Mouse (Mus musculus) CH12.LX (cell line): ENCODE data around the gene Slc34a1. TPM values are rescaled to one million over a fixed set of nuclear protein-coding genes. Genes with fewer than 3 reads are reported as not detected.
A peak's percentile ranks its signal among the peaks of the same experiment; 100 is the strongest.

Experiments used
- DNase-seq: peaks from one replicate; pipeline ENCODE4 v3.0.0-alpha.2; 2013; ENCODE audit errors: extremely low read depth
- H3K27ac ChIP-seq: 2 replicates; pipeline ENCODE4 v1.5.1; 2012; ENCODE audit warnings: low read depth, mild to moderate bottlenecking, control low read depth, moderate library complexity; ENCODE audit not compliant: insufficient read depth
- H3K27me3 ChIP-seq: replicated peaks from 2 replicates; pipeline ENCODE3; 2012; ENCODE audit warnings: inconsistent platforms
- H3K36me3 ChIP-seq, 2 experiments: replicated peaks in 1 of 2; 2 replicates each; pipeline versions ENCODE3 to v1.6.1; 2012; ENCODE audit warnings: inconsistent platforms in 1 of 2, low read length in 1 of 2, mild to moderate bottlenecking in 1 of 2, mixed read lengths in 1 of 2, moderate library complexity in 1 of 2; ENCODE audit not compliant: control insufficient read depth in 1 of 2, insufficient read depth in 1 of 2
- H3K4me1 ChIP-seq, 2 experiments: 2 replicates each; pipeline ENCODE4 v1.6.1; 2012; ENCODE audit warnings: inconsistent platforms in 1 of 2, moderate library complexity in 1 of 2; ENCODE audit not compliant: insufficient read depth in 2 of 2, control insufficient read depth in 1 of 2
- H3K4me2 ChIP-seq: 2 replicates; pipeline ENCODE4 v1.6.1; 2012; ENCODE audit warnings: low read depth, mild to moderate bottlenecking, control low read depth; ENCODE audit not compliant: poor library complexity, insufficient read depth, severe bottlenecking
- H3K4me3 ChIP-seq, 3 experiments: fragments of 150-350 bp in 1 of 3; sonication (generic) in 1 of 3; replicated peaks in 1 of 3; 2 replicates each; pipeline versions ENCODE3 to v1.5.1; 2011 to 2012; ENCODE audit warnings: low read depth in 2 of 3, low read length in 2 of 3, mild to moderate bottlenecking in 2 of 3, moderate library complexity in 2 of 3, control low read depth in 1 of 3, improper control_type of control experiment in 1 of 3, inconsistent platforms in 1 of 3, mixed read lengths in 1 of 3; ENCODE audit not compliant: poor library complexity in 1 of 3
- H3K79me2 ChIP-seq: replicated peaks from 2 replicates; pipeline ENCODE4 v1.6.1; 2012; ENCODE audit warnings: mild to moderate bottlenecking, moderate library complexity; ENCODE audit not compliant: control insufficient read depth, poor library complexity, insufficient read depth, severe bottlenecking; ENCODE audit errors: extremely low read depth
- H3K9ac ChIP-seq: 2 replicates; pipeline ENCODE4 v1.6.1; 2012; ENCODE audit warnings: low read depth, mild to moderate bottlenecking, control low read depth, moderate library complexity; ENCODE audit not compliant: insufficient read depth
- H3K9me3 ChIP-seq: replicated peaks from 2 replicates; pipeline ENCODE3; 2012; ENCODE audit warnings: low read length, inconsistent platforms, mixed read lengths
- BHLHE40 ChIP-seq: IDR thresholded peaks from 2 replicates; pipeline ENCODE4 v1.6.1; 2011; ENCODE audit warnings: mild to moderate bottlenecking, low read depth, low read length, improper control_type of control experiment
- CHD1 ChIP-seq: IDR thresholded peaks from 2 replicates; pipeline ENCODE4 v1.6.1; 2012; ENCODE audit warnings: low read depth, low read length, improper control_type of control experiment, inconsistent platforms
- CHD2 ChIP-seq: IDR thresholded peaks from 2 replicates; pipeline ENCODE4 v1.6.1; 2011; ENCODE audit warnings: low read length, improper control_type of control experiment
- CTCF ChIP-seq, 2 experiments: IDR thresholded peaks in 1 of 2; conservative IDR thresholded peaks in 1 of 2; 2 replicates each; pipeline ENCODE4 v1.5.1; 2011 to 2012; ENCODE audit warnings: low read depth in 2 of 2, low read length in 2 of 2, improper control_type of control experiment in 1 of 2, inconsistent platforms in 1 of 2, mild to moderate bottlenecking in 1 of 2, moderate library complexity in 1 of 2
- ELF1 ChIP-seq: IDR thresholded peaks from 2 replicates; pipeline ENCODE4 v1.6.1; 2014; ENCODE audit warnings: low read depth, mild to moderate bottlenecking, inconsistent platforms, low read length, improper control_type of control experiment
- HCFC1 ChIP-seq: IDR thresholded peaks from 2 replicates; pipeline ENCODE4 v1.6.1; 2012; ENCODE audit warnings: low read depth, mild to moderate bottlenecking, inconsistent platforms, low read length, improper control_type of control experiment
- MAFK ChIP-seq: IDR thresholded peaks from 2 replicates; pipeline ENCODE4 v1.6.1; 2011; ENCODE audit warnings: low read length, improper control_type of control experiment; ENCODE audit not compliant: insufficient replicate concordance
- MEF2A ChIP-seq: IDR thresholded peaks from 2 replicates; pipeline ENCODE4 v1.6.1; 2014; ENCODE audit warnings: low read depth, mild to moderate bottlenecking, inconsistent platforms, low read length, improper control_type of control experiment, borderline replicate concordance
- MXI1 ChIP-seq: IDR thresholded peaks from 2 replicates; pipeline ENCODE4 v1.6.1; 2011; ENCODE audit warnings: mild to moderate bottlenecking, low read depth, low read length, improper control_type of control experiment
- NELFE ChIP-seq: IDR thresholded peaks from 2 replicates; pipeline ENCODE4 v1.6.1; 2011; ENCODE audit warnings: low read depth, low read length, improper control_type of control experiment
- POLR2A ChIP-seq: IDR thresholded peaks from 2 replicates; pipeline ENCODE4 v1.6.1; 2011; ENCODE audit warnings: low read depth, mild to moderate bottlenecking, improper control_type of control experiment, low read length
- POLR2AphosphoS2 ChIP-seq: IDR thresholded peaks from 2 replicates; pipeline ENCODE4 v1.6.1; 2011; ENCODE audit warnings: low read depth, low read length, improper control_type of control experiment
- TCF12 ChIP-seq: IDR thresholded peaks from 2 replicates; pipeline ENCODE4 v1.6.1; 2014; ENCODE audit warnings: low read depth, mild to moderate bottlenecking, inconsistent platforms, low read length, improper control_type of control experiment
- UBTF ChIP-seq: IDR thresholded peaks from 2 replicates; pipeline ENCODE4 v1.6.1; 2012; ENCODE audit warnings: low read depth, mild to moderate bottlenecking, inconsistent platforms, low read length, improper control_type of control experiment, moderate library complexity
- USF2 ChIP-seq: conservative IDR thresholded peaks from 2 replicates; pipeline ENCODE4 v1.6.1; 2011; ENCODE audit warnings: low read depth, low read length, improper control_type of control experiment
- dilution Hi-C: fragments of 300-500 bp; cut with MboI; formaldehyde crosslinking; loops from 2 replicates; pipeline ENCODE4 v1.14.3; 2020; ENCODE audit warnings: low sequenced_read_pairs; ENCODE audit not compliant: extremely low pct_unique_long_range_greater_than_20kb, extremely low pct_ligation_motif_present
- in situ Hi-C: fragments of 300-500 bp; cut with MboI; formaldehyde crosslinking; loops from 3 replicates; pipeline ENCODE4 v1.14.3; 2019; ENCODE audit warnings: low sequenced_read_pairs, low pct_ligation_motif_present, low pct_unique_long_range_greater_than_20kb, mixed read lengths
- polyA plus RNA-seq: library from polyadenylated mRNA; unstranded; fragments of >175 nt; gene quantifications from 2 replicates; pipeline ENCODE4 v1.2.1, GENCODE M21; 2012; ENCODE audit warnings: low read depth; ENCODE audit not compliant: insufficient read length
- total RNA-seq, 2 experiments: library from RNA; depleted of rRNA; stranded (reverse); fragments of 300-350 nt in 1 of 2; fragments of >200 nt in 1 of 2; gene quantifications; 2 replicates each; pipeline ENCODE4 v1.2.3; 2012 to 2014

The Slc34a1 gene
- total and polyA plus RNA-seq, 3 experiments = not detected

DNA sequence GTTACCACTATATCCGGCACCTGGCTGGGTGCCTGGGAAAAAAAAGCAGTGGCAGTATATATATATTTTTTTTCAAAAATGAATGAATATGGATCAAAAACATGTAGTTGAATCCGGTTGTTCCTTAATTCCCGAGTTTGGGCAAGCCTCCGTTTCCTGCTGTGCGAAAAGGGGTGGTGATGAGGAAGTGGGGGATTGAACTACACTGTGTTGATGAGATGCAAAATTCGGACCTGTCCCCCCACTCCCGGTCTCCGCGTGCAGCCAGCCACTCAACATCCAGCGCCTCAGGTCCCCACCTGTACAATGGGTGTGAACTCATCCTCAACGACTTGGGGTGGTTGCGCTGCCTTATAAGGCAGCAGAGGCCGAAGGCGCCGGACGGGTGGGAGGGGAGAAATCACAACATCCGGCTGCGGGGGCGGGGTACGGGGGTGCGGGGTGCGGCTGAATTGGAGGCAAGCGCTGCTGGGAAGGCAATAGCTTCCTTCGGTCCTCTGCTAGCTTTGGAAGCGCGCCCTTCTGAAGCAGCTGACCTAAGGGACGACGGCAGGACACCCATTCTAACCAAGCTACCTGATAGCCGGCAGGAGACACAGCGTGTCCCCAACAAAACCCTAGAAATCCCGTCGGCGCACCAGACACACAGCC, 46.4 kb downstream of the Slc34a1 start (continued):
- TF ChIP-seq CHD2 (no peak), ELF1 (peak; percentile 54; the same call in 1 of the 2 replicates), NELFE (peak; percentile 90)

DNA sequence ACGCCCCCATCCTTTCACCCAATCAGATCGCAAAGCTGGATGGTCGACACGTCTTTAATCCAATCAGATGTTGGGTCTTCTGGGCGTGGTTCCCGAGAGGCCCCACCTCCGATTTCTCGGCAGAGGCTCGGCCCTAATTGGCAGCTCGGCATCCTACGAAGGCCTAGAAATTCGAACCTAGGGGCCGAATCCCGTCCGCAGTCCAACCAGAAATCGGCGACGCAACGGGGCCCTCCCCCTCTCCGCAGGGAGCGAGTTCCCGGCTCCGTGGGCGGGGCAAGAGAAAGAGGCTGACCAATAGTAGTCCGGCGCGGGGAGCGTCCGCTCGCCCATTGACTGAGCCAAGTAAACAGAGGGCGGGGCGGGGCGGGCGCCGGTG, 46.9 kb downstream of the Slc34a1 start, which contains the start of gene Grk6:
TSS of gene Grk6 (plus strand) at position 136 of the 379 bp plus-strand sequence.
- H3K4me1 ChIP-seq = peaks cover 24 to 43% of the 10 kb centered on the region in 2 experiments
- peak within 1 kb of the TSS; percentile 94 for H3K27ac ChIP-seq
- in situ Hi-C loops (no loop called here), dilution Hi-C loops (no loop called here)
- peak within 1 kb of the TSS; percentile 98 for H3K9ac ChIP-seq
- TF ChIP-seq CHD2 = peak; percentile 93
- TF ChIP-seq CTCF (conservative IDR thresholded peaks at IDR 0.05 in 1 of 2, IDR thresholded peaks at IDR 0.05 in 1 of 2; ENCODE audit: low read depth in 2 of 2, low read length in 2 of 2) = no peak
- TF ChIP-seq TCF12 = no peak
- TF ChIP-seq MEF2A = no peak
- TF ChIP-seq USF2 = no peak
- TF ChIP-seq POLR2AphosphoS2 = no peak
- no peak for TF ChIP-seq POLR2A
- H3K36me3 ChIP-seq = peaks cover 0 to 6% of the 10 kb centered on the region in 2 experiments
- H3K9me3 ChIP-seq = no peaks in the 10 kb centered on the region
- H3K4me3 ChIP-seq = peak within 1 kb of the TSS; percentile 65 to 99 (median 80)
- peaks cover 34% of the 10 kb centered on the region for H3K79me2 ChIP-seq
- peak; percentile 99 for DNase-seq
- H3K27me3 ChIP-seq = no peaks in the 10 kb centered on the region
- peak within 1 kb of the TSS; percentile 93 for H3K4me2 ChIP-seq

DNA sequence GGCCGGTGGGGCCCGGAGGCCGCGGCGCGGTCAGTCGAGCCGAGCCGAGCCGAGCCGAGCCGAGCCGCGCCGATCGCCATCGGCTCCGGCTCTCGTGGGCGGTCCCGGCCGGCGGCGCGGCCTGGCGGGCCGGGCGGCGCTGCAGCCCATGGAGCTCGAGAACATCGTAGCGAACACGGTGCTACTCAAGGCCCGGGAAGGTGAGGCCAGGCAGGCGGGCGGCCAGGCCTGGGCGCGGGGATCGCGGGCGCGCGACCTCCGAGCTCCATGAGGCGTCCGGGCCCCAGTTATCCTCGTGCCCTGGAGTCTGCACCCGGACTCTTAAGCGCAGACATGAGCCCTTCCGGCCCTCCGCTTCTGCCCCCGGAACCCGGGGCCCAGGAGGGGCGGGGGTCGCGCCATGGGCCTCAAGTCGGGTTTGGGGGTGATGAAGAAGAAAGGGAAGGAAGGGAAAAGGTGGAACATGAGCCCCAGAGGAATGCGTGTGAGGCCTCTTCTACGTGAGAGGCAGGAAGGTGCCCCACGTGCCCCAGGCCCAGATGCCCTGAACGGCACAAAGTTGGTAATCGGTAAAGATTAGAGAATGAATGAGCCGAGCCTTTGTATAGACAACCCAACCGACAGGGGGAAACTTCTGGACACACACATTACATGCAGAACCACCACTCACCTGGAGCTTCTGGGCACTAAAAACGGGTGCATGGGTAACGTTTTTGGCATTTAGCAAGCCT, 47.5 kb downstream of the Slc34a1 start:
- DNase-seq = peak; percentile 37
- H3K9me3 ChIP-seq = no peaks in the 10 kb centered on the region
- H3K4me3 ChIP-seq = peak overlapping the region; percentile 61 to 99 (median 80)
- in situ Hi-C loops (no loop called here), dilution Hi-C loops (no loop called here)
- peak overlapping the region; percentile 94 for H3K27ac ChIP-seq
- TF ChIP-seq UBTF = peak; percentile 65; the same call in 1 of the 2 replicates
- TF ChIP-seq MXI1 = peak; percentile 57; the same call in 1 of the 2 replicates
- no peak for TF ChIP-seq MAFK
- peak; percentile 49; the same call in 1 of the 2 replicates for TF ChIP-seq BHLHE40
- no peak for TF ChIP-seq NELFE
- peak; percentile 46; the same call in 1 of the 2 replicates for TF ChIP-seq CHD1
- no peak for TF ChIP-seq CHD2
- TF ChIP-seq HCFC1 = peak; percentile 51; the same call in 1 of the 2 replicates
- peak overlapping the region; percentile 83 for H3K4me2 ChIP-seq
- H3K36me3 ChIP-seq = peaks cover 2 to 12% of the 10 kb centered on the region in 2 experiments
- H3K4me1 ChIP-seq = peaks cover 29 to 49% of the 10 kb centered on the region in 2 experiments
- H3K27me3 ChIP-seq = no peaks in the 10 kb centered on the region
- H3K79me2 ChIP-seq = peaks cover 34% of the 10 kb centered on the region
- H3K9ac ChIP-seq = peak overlapping the region; percentile 98
